Mouse (Mus musculus) kidney, adult 2 months (tissue): Measurements from ENCODE around the gene Lrrc4c.

Experiments
- CTCF ChIP-seq: fragments of 200-500 bp; conservative IDR thresholded peaks from 2 replicates; pipeline ENCODE4 v1.5.1; 2011; ENCODE audit warnings: low read depth, mild to moderate bottlenecking, control low read depth, low read length, moderate library complexity, mixed read lengths; ENCODE audit not compliant: insufficient read depth, insufficient read length
- POLR2A ChIP-seq: fragments of 200-500 bp; IDR thresholded peaks from one replicate; pipeline ENCODE4 v1.6.1; 2011; ENCODE audit warnings: low read depth, low read length, control low read depth

- no peak for TF ChIP-seq CTCF
- no peak for TF ChIP-seq POLR2A
Measured at GRCm38 (mm10) chr2:97339627-97340026, 1021.7 kb downstream of the Lrrc4c start.
